Mouse (Mus musculus) bone marrow, adult 2 months (tissue): Measurements from ENCODE around the gene Rtn1. TPM values are rescaled to one million over a fixed set of nuclear protein-coding genes. Genes with fewer than 3 reads are reported as not detected.

Experiments
- H3K27ac ChIP-seq: fragments of 200-500 bp; 2 replicates; pipeline ENCODE4 v1.5.1; 2012; ENCODE audit warnings: low read depth, mild to moderate bottlenecking, control low read depth, inconsistent platforms, low read length; ENCODE audit not compliant: control insufficient read depth, poor library complexity, insufficient read depth
- H3K4me1 ChIP-seq: fragments of 200-500 bp; 2 replicates; pipeline ENCODE4 v1.6.1; 2011; ENCODE audit warnings: low read length; ENCODE audit not compliant: control insufficient read depth, insufficient read depth
- H3K4me3 ChIP-seq: fragments of 200-500 bp; replicated peaks from 2 replicates; pipeline ENCODE3; 2011; ENCODE audit warnings: mild to moderate bottlenecking, low read depth, low read length, control low read depth; ENCODE audit not compliant: control insufficient read depth
- CTCF ChIP-seq: fragments of 200-500 bp; IDR thresholded peaks from 2 replicates; pipeline ENCODE4 v1.5.1; 2011; ENCODE audit warnings: low read length, control low read depth; ENCODE audit not compliant: control insufficient read depth, insufficient read depth
- POLR2A ChIP-seq: fragments of 200-500 bp; IDR thresholded peaks from 2 replicates; pipeline ENCODE4 v1.6.1; 2011; ENCODE audit warnings: low read depth, mild to moderate bottlenecking, control low read depth, low read length, borderline replicate concordance; ENCODE audit not compliant: control insufficient read depth
- WGBS: fragments of 180-500 bp; shearing (Covaris S2); methylation state at CpG from one replicate; pipeline ENCODE4 v1.1.7; 2018; 5-methylcytosine and 5-hydroxymethylcytosine counted together
- polyA plus RNA-seq: library from polyadenylated mRNA; stranded (reverse); fragments of >200 nt; gene quantifications from 2 replicates; pipeline ENCODE4 v1.2.4, GENCODE M21; 2011; ENCODE audit warnings: low replicate concordance; ENCODE audit not compliant: missing spikeins, insufficient read depth, insufficient read length

Rtn1 gene
- polyA plus RNA-seq, 1 experiment, result not detected

DNA sequence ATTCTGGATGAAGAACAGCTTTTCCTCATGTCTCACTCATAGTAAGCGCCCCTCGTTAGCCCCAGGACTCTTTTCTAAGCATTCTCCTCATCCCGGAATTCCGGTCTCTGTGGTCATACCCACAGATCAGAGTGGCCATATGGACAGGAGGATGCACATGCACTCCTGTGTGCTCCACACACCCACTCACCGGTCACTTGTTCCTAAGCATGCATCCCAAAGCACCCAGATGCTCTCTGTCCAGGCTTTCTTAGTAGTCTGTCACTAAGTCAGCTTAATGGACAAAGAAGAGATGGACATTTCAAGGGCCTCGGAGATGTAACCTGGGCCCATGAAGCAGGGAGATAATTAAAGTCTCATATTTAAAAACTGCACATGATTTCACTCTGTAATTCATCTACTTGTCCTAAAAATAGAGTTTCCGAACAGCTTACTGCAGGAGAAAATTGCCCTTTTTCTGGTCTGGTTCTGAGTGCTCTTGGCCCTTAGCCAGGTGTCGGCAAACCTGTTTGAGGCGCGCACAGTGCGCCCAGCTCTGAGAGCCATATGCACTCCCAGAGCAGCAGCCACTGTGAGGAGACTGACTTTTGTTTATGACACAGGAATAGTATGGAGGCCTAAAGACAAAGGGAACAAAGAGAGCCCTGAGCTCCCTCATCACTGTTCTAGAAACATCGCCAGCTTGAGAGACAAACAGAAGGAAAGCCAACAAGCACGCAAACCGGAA, 19.3 kb downstream of the Rtn1 start:
- 88% methylated on average over 14 of the region's 14 CpGs for WGBS

DNA sequence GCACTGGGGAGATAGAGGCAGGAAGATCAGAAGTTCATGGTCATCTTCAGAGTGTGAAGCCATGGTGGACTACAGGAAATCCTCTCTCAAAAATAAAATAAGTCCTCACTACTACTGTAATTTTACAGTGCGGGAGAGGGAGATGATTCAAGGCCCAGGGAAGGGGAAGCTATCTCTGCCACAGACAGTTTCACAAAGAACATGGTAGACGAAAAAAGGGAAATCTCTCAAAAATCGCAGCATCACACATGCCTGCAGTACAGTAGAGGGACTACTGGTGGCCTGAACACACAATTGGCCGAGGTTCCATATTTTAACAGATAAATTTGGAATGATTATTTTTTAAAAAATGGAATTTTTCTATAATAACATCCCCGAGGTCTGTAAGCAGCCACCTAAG, 20.0 kb downstream of the Rtn1 start:
- WGBS, result 56% methylated on average over 5 of the region's 5 CpGs
- TF ChIP-seq POLR2A (no peak), CTCF (no peak)
- H3K27ac ChIP-seq, result no peak overlapping the region
- no peak overlapping the region for H3K4me3 ChIP-seq
- no peaks in the 10 kb centered on the region for H3K4me1 ChIP-seq

More for the DNA sequence above, 19.3 kb downstream of the Rtn1 start:
- Histone ChIP-seq H3K4me1 (no peaks in the 10 kb centered on the region), H3K4me3 (no peak overlapping the region), H3K27ac (no peak overlapping the region)
- TF ChIP-seq CTCF (no peak), POLR2A (no peak)

DNA sequence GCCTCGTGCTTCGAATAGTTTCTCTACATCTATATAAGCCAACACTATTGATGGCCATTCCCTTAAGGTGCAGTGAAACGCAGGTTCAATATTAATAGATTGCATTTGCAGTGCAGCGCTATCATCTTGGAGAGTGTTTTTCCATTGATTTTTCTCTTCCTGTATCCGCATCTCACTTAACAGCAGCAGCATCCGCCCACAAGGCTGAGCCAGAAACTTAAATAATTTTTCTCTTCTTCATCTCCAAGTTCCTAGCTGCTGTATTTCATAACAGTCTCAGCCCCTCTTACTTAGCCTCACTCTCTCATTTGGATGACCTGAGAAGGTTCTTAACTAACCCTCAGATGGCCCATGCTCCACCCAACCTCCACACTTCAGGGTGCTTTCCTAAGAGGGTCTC, 20.7 kb downstream of the Rtn1 start:
- TF ChIP-seq POLR2A (no peak), CTCF (no peak)
- 81% methylated on average over 6 of the region's 6 CpGs for WGBS
- H3K27ac ChIP-seq, result no peak overlapping the region
- H3K4me3 ChIP-seq, result no peak overlapping the region
- H3K4me1 ChIP-seq, result no peaks in the 10 kb centered on the region

DNA sequence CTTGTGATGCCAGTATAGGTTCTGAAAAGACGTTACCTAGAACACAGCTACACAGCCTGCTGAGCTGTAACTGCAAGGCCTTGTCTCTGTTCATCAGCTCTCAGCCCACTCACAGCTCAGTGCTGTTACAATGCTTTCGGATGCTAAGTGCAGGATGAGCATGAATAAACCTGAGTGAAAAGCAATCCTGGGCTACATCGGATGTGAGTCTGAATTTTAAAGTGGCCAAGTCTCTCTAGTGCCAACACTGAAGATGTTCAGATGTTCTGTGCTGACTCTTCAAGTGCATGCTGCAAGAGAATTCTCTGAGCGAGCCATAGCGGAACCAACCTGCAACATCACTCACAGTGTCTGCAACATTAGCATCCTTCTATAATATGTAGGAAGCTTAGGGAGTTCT, 32.5 kb downstream of the Rtn1 start:
- TF ChIP-seq POLR2A (no peak), CTCF (no peak)
- Histone ChIP-seq H3K27ac (no peak overlapping the region), H3K4me1 (no peaks in the 10 kb centered on the region), H3K4me3 (no peak overlapping the region)
- WGBS, result 82% methylated on average over 5 of the region's 5 CpGs

DNA sequence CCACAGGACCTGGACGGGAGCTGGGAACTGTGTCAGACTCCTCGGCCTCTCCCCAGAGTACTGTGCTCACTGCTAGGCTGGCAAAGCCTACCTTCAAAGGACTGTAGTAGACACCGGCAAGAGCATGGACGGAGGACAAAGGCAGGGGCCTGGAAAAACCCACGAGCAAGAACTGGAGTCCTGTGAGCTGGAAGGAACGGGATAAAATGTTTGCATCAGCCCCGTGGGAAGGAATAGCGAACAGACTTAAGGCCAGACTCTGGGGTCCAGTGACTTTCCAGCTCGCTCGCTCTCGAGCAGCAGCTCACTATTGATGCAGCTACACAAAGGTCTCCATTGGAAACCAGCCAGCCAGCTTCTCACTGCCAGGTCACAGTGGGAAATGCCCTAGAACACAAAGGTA, 34.0 kb downstream of the Rtn1 start:
- no peak overlapping the region for H3K27ac ChIP-seq
- 82% methylated on average over 11 of the region's 11 CpGs for WGBS
- no peak overlapping the region for H3K4me3 ChIP-seq
- TF ChIP-seq POLR2A, result no peak
- no peak for TF ChIP-seq CTCF
- H3K4me1 ChIP-seq, result no peaks in the 10 kb centered on the region

DNA sequence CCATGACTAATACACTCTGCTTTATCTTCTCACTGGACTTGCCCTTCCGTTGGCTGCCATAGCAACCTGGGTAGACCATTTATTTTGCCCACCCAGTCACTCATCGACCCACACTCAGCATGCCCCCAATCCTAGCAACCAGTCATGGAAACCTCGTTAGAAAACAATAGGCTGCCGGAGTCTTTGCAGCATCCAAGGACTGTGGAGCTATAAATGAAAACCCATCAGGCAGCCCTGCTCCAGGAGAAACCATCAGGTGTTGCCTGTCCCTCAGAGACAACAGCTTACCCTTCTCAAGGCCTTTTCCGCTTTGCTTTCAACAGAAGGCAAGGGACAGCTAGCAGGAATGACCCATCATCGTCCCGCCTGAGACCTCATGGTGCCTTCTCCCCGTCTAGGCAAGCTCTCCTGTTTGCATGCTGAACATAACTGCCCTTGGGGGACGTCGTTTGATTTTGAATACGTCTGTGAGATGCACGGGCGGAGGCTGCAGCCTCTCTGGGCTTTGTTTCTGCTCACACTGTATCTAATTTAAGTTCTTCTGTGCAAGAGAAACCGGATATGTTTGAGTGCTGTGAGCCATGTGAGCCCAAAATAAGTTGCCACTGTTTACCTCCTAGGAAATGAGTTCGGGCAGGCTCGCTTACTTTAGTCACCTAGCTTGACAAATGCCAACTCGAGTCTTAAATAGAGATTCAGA, 34.8 kb downstream of the Rtn1 start:
- no peak overlapping the region for H3K4me3 ChIP-seq
- 72% methylated on average over 17 of the region's 17 CpGs for WGBS

DNA sequence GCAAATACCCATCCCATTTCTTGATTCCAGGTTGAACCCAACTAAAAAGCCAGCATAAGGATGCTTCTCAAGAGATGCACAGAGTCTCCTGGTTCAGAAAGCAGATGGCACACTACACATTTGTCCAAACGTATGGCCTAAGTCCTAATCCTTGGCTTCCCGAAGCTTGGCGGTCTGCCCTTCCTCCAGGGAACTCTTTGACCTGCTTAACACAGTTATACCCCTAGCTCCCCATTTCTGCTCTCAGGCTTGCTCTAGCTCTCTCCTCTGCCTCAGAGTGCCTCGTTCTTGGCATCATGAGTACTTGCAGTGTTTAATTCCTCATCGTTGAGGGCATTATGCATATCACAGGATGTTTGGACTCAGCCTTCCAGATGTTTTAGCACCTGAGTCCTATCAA, 38.8 kb downstream of the Rtn1 start:
- no peak overlapping the region for H3K4me3 ChIP-seq
- WGBS, result 79% methylated on average over 5 of the region's 5 CpGs
- H3K27ac ChIP-seq, result no peak overlapping the region
- no peak for TF ChIP-seq POLR2A
- no peak for TF ChIP-seq CTCF
- no peaks in the 10 kb centered on the region for H3K4me1 ChIP-seq

More for the DNA sequence above, 34.8 kb downstream of the Rtn1 start:
- Histone ChIP-seq H3K4me1 (no peaks in the 10 kb centered on the region), H3K27ac (no peak overlapping the region)
- no peak for TF ChIP-seq POLR2A
- no peak for TF ChIP-seq CTCF

DNA sequence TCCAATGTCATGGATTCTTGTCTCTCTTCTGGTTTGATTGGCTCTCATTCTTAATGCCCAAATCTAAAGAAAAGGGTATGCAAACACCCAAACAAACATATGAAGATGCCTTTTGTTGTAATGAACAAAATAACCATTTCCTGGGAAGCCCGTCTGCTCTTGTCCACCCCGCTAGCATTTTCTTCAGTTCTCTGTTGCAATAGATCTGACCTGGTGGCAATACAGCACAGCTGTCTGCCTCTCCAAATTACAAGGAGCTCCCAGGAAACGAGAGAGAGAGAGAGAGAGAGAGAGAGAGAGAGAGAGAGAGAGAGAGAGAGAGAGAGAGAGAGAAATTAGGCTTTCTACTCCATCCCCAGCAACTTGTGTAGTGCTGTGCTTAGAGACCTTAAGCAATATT, 42.1 kb downstream of the Rtn1 start:
- no peak overlapping the region for H3K4me3 ChIP-seq
- peaks cover 2% of the 10 kb centered on the region for H3K4me1 ChIP-seq
- 64% methylated on average over 3 of the region's 3 CpGs for WGBS
- TF ChIP-seq CTCF, result no peak
- no peak for TF ChIP-seq POLR2A
- H3K27ac ChIP-seq, result no peak overlapping the region
